Mouse (Mus musculus) ES-CJ7 (cell line): Measurements from ENCODE around the gene 6430550D23Rik.

Experiments
- DNase-seq: peaks from one replicate; pipeline ENCODE4 v3.0.0; 2011; ENCODE audit warnings: low read depth, low spot score

The 6430550D23Rik gene

GRCm38 (mm10) chr2:156007888-156008532, at the start of gene 6430550D23Rik, which contains the start of gene Ergic3:
TSS of gene 6430550D23Rik (minus strand) at chr2:156007977.
TSS of gene Ergic3 (plus strand) at chr2:156008045.
- peak; percentile 99 for DNase-seq

- DNase-seq: no peak
Measured at GRCm38 (mm10) chr2:156052816-156053215, 45.0 kb upstream of the 6430550D23Rik start, which contains the start of gene Fer1l4. TSS of gene Fer1l4 (minus strand) at chr2:156052947.

DNA sequence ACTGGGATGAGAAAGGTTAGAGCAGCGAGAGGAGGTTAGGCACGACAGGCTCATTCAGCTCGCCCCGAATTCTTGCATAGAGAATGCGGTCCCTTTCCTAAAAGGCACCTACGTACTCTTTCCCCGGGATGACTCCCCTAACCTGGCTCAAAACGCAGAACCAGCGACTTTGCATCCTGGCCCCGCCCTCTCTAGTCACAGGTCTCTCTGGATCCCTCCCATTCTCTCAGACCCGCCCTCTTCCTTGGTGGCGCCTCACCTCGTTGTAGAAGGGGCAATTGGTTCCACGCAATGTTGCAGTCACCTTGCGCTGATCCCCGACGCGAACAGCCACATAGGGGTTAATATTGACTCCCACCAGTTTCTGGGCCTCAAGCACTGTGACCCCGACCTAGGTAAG, 40.2 kb upstream of the 6430550D23Rik start:
- peak; percentile 46 for DNase-seq

GRCm38 (mm10) chr2:156042903-156043302, 35.1 kb upstream of the 6430550D23Rik start:
- no peak for DNase-seq

GRCm38 (mm10) chr2:156039390-156039789, 31.6 kb upstream of the 6430550D23Rik start:
- no peak for DNase-seq

DNA sequence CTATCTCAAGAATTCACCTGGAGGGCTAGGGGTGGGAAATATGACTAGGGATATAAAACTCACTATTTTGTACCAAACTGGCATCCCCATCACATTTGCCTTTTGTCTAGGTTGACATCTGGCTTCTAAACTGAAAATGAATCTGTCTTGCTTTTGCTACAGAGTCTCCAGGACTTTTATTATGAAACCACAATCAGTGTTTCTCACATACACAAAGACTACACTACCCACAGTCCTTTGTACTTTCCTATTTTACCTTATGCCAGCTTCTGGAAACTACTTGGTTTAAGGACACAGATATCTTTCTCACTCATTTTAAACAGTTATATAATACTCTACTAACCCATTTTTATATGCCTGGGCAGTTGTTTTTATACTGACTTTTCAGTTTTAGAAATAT, 17.7 kb upstream of the 6430550D23Rik start:
- peak; percentile 28 for DNase-seq

DNA sequence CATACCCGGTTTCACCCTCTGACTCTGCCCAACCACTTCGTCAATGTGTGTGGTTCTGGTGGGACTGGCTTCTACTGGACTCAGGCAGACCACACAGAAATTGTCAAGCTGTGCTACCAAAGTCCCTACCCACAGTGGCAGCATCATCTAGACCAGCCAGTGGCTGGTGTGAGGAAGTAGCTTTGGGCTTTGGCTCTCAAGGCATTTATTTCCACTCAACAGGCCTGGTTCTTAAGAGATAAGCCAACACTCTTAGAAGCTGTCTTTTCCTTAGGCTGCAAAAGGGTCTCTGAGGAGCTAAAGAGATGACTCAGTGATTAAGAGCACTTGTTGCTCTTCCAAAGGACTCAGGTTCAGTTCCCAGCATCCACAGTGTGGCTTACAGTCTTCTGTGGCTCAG, 14.0 kb upstream of the 6430550D23Rik start:
- no peak for DNase-seq

DNA sequence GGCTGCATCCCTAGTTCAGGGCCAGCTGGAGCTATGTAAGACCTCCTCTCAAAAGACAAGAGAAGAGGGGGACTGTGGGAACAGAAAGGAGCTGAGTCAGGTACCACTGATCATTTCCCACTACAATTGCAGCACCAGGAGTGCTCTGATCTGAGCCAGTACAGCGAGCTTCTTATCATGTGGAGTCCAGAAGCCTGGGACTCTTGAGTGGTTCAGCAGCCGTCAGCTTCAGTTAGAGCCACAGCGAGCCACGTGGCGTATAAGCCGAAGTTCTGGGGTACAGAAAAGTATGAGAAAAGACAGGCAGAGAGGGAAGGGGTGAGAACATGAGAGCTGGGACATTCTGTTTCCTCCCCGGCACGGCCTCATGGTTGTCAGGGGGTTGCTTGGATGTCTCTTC, 13.4 kb upstream of the 6430550D23Rik start:
- DNase-seq: no peak

DNA sequence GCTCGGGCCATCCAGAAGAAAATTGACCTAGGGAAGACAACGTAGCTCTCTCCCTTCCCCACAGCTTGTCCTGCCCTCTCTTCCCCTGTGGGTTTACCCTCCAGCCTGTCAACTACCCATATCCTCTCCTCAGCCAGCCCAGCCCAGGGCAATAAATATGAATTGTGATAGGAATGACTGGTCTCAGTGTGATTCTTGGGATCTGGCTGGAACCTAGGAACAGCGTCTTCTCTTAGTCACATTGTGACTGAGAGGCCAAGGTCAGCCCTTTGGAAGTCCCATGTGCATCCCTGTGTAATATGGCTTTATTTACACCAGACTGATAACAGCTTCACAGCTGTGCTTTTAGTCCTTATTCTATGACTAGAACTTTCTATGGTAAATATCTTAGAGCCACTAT, 10.3 kb upstream of the 6430550D23Rik start:
- no peak for DNase-seq

- DNase-seq: peak; percentile 80
Measured at GRCm38 (mm10) chr2:156005393-156005792, 2.4 kb downstream of the 6430550D23Rik start.

DNA sequence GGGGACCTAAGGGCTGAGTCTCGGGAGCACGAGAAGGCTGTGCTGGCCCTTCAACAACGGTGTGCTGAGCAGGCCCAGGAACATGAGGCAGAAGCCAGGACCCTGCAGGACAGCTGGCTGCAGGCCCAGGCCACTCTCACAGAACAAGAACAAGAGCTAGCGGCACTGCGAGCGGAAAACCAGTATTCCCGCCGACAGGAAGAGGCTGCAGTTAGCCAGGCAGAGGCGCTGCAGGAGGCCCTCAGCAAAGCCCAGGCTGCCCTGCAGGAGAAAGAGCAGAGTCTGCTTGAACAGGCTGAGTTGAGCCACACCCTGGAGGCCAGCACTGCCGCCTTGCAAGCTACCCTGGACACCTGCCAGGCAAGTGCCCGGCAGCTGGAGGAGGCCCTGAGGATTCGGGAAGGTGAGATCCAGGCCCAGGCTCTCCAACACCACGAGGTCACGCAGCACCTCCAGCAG, 15.9 kb downstream of the 6430550D23Rik start:
- DNase-seq: peak; percentile 9

DNA sequence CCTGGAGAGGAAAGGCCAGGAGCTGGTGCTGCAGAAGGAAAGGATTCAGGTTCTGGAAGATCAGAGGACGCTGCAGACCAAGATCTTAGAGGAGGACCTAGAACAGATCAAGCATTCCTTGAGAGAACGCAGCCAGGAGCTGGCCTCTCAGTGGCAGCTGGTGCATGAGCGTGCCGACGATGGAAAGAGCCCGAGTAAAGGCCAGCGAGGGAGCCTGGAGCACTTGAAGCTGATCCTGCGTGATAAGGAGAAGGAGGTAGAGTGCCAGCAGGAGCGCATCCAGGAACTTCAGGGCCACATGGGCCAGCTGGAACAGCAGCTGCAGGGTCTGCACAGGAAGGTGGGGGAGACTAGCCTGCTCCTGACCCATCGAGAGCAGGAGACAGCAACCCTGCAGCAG, 16.6 kb downstream of the 6430550D23Rik start:
- no peak for DNase-seq

DNA sequence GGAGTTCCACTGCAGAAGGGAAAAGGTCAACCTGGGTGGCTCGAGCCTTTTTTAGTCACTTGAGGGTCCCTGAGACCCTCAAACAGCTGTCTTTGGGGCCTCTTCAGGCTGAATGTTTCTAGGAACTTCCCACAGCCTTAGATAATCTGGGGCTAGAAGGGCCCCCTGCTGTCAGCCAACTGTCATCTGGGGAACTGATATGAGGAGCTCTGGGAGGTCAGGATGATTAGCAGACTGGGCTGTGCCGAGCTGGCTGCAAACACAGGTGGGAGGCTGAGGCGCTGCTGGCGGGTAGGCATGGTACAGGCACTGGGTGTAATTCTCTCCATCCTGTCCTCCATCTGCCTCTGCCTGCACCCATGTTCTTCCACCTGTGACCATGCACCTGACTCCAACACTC, 18.7 kb downstream of the 6430550D23Rik start:
- no peak for DNase-seq

GRCm38 (mm10) chr2:155987131-155987530, 20.6 kb downstream of the 6430550D23Rik start:
- no peak for DNase-seq

DNA sequence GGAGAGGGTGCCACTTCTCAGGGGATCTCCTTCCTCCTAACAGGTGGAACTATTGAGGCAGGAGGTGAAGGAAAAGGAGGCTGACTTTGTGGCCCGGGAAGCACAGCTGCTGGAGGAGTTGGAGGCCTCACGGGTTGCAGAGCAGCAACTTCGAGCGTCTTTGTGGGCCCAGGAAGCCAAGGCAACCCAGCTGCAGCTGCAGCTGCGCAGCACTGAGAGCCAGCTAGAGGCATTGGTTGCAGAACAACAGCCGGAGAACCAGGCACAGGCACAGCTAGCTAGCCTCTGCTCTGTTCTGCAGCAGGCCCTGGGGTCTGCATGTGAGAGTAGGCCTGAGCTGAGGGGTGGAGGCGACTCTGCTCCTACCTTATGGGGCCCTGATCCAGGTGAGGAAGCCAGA, 22.0 kb downstream of the 6430550D23Rik start:
- no peak for DNase-seq

GRCm38 (mm10) chr2:155979328-155979991, 28.3 kb downstream of the 6430550D23Rik start:
- no peak for DNase-seq

DNA sequence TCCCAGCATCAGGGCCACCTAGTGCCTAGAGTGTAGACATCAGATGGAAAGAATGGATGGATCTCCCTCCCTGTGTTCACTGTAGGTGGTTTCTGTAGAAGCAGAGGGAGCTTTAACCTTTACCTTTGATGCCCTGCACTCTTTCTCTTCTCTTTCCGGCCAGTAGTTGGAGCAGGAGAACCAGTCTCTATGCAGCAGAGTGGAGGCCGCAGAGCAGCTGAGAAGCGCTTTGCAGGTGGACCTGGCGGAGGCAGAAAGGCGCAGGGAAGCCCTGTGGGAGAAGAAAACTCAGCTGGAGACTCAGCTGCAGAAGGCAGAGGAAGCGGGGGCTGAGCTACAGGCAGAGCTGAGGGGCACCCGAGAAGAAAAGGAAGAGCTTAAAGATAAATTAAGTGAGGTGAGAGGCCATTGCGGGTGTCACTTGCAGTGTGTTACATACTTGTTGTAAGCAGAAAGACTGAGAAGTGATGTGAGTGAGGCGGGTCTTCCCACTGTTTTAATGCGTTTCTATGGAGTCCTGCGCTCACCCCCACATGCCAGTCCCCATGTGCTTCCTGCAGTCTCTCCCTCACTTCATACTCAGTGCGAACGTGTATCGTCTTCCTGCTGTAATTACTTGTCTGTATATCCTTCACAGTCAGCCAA, 33.6 kb downstream of the 6430550D23Rik start:
- peak; percentile 63 for DNase-seq

DNA sequence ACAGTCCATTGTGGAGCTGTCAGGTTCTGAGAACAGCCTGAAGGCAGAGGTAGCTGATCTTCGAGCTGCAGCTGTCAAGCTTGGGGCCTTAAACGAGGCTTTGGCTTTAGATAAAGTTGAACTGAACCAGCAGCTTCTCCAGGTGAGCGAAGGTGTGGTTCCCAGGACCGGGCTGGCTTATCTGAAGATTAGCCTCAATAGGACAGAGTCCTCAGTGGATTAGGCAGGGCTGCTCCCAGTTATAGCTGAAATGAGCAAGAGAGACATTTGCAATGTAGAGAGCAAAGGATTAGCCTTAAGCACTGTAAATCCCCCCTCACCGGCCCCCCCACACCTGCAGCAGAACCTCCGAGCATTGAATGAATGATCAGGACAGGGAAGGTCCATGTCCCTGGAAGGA, 34.4 kb downstream of the 6430550D23Rik start:
- no peak for DNase-seq

DNA sequence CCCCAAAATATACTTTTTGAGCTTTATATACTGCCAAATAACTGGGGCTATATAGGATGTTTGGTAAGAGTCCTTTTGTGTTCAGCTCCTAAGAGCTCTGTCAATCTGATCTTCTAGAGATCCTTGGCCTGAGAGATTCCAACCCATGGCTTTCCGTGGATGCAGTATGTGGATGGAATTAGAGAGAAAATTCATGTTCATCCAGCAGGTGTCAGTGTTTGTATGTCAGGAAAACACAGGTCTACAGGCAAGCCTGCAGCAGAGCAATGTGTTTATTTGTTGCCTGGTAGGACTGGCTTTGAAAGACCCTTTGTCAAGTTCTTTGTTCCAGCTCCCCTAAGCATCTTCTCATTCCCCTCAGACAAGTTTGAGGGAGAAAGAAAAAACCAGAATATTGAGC, 44.8 kb downstream of the 6430550D23Rik start:
- DNase-seq: no peak

DNA sequence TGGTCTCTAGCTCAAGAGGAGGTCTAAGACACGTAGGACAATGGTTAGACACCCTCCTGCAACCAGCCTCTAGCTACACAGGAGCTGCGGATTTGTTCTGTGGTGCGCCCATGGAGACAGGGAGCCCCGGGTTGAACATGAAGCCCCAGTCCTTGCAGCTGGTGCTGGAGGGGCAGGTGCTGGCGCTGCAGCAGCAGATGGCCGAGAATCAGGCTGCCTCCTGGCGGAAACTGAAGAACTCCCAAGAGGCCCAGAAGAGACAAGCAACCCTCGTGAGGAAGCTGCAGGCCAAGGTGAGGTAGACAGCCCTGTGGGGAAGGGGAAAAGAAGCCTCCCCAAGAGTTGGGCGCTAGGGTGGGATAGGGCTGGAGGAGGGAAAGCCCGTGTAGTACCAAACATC, 45.9 kb downstream of the 6430550D23Rik start:
- DNase-seq: no peak

DNA sequence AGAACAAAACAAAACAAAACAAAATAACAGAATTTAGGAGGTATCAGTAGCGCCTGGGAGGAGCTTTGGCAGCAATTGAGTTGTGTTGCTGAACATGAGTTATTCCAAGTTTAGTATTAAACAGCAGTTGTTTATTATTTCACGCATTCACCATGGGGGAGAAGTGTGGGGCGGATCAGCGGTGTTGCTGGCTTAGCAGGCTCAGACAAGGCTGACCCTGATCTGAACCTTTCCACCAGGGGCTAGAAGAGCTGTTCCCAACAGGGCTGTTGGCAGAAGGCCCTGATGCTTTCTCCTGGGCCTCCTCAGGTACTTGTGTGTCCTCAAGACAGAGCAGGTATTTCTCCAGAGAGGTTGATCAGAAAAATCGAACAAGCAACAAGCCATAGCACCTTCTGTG, 47.8 kb downstream of the 6430550D23Rik start:
- DNase-seq: no peak
